Mouse (Mus musculus): Measurements from ENCODE around the gene Proz. TPM values are rescaled to one million over a fixed set of nuclear protein-coding genes. Genes with fewer than 3 reads are reported as not detected.
"Not testable (repeated sequence)": the region's sequence is repeated elsewhere in the genome, so short reads cannot be mapped to it uniquely, and the experiment has no call there.

Gene Proz
- polyA plus RNA-seq, 1 experiment from 2014 or later = 6.7 TPM

- Histone ChIP-seq H3K4me1 (replicated peaks; ENCODE audit: control insufficient read depth, insufficient read depth) (no peaks in the 10 kb centered on the region), H3K9ac (ENCODE audit: low read length) (no peak overlapping the region), H3K27me3 (ENCODE audit: control insufficient read depth, insufficient read depth, low read length) (no peaks in the 10 kb centered on the region), H3K36me3 (ENCODE audit: control insufficient read depth, insufficient read depth, low read length) (no peaks in the 10 kb centered on the region), H3K4me3 (ENCODE audit: low read depth, low read length) (no peak overlapping the region), H3K27ac (replicated peaks) (no peak overlapping the region), H3K9me3 (ENCODE audit: control insufficient read depth, low read length) (no peaks in the 10 kb centered on the region), H3K4me2 (replicated peaks; ENCODE audit: low read depth) (no peak overlapping the region)
- TF ChIP-seq CTCF (IDR thresholded peaks at IDR 0.05; ENCODE audit: low read depth) = no peak
- no peak for TF ChIP-seq EP300 (optimal IDR thresholded peaks at IDR 0.05)
- DNase-seq (ENCODE audit: low spot score) (no peak), ATAC-seq (ENCODE audit: low FRiP score, low TSS enrichment) (no peak)
- 58% methylated on average over 5 of the region's 5 CpGs for WGBS
These were observed 13.1 kb upstream of the Proz start for GRCm38 (mm10) chr8:13047652-13048051.

DNA sequence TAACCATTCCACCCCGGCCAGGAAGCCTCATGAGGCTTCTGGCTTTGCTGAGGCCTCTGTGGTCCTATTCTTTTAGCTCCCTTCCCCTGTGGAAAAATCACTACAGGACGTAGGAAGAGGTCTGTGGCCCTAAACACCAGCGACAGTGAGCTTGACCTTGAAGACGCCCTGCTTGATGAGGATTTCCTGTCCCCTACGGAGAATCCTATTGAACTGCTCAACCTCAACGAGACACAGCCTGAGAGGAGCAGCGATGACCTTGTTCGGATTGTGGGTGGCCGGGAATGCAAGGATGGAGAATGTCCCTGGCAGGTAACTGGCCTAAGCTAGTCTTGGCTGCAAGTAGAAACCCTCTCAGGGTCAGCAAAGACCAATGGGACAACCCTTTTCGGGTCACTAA lies 10.2 kb upstream of the Proz start:
- DNase-seq (ENCODE audit: low spot score) = no peak
- no peaks in the 10 kb centered on the region for H3K9me3 ChIP-seq (ENCODE audit: control insufficient read depth, low read length)
- ATAC-seq (ENCODE audit: low FRiP score, low TSS enrichment) = no peak
- no peaks in the 10 kb centered on the region for H3K36me3 ChIP-seq (ENCODE audit: control insufficient read depth, insufficient read depth, low read length)
- WGBS = 81% methylated on average over 10 of the region's 10 CpGs
- H3K27ac ChIP-seq (replicated peaks) = no peak overlapping the region
- H3K9ac ChIP-seq (ENCODE audit: low read length) = no peak overlapping the region
- TF ChIP-seq CTCF (IDR thresholded peaks at IDR 0.05; ENCODE audit: low read depth) (no peak), EP300 (optimal IDR thresholded peaks at IDR 0.05) (no peak)
- no peaks in the 10 kb centered on the region for H3K4me1 ChIP-seq (replicated peaks; ENCODE audit: control insufficient read depth, insufficient read depth)
- H3K4me3 ChIP-seq (ENCODE audit: low read depth, low read length) = no peak overlapping the region
- H3K4me2 ChIP-seq (replicated peaks; ENCODE audit: low read depth) = no peak overlapping the region
- no peaks in the 10 kb centered on the region for H3K27me3 ChIP-seq (ENCODE audit: control insufficient read depth, insufficient read depth, low read length)

DNA sequence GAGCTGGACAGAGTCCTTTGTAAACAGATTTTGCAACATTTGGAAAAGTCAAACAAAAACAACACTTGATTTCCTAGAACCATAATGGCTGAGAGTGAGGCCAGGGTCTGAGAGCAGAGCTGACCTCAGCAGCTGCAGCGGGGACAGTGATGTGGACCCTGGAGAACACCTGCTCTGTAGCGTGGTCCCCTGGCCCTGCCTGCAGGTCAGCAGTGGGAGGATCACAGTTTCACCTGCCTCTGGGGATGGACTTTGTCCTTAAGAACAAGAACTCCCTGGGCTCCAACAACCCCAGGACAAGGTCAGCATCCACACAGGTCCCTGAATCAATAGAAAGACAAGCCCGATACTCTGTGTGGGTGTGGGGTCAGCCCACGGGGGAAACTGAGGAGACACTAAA lies 3.4 kb upstream of the Proz start:
- WGBS = 64% methylated on average over 4 of the region's 4 CpGs
- H3K27me3 ChIP-seq (ENCODE audit: control insufficient read depth, insufficient read depth, low read length) = no peaks in the 10 kb centered on the region
- H3K27ac ChIP-seq (replicated peaks) = no peak overlapping the region
- H3K4me2 ChIP-seq (replicated peaks; ENCODE audit: low read depth) = no peak overlapping the region
- DNase-seq (ENCODE audit: low spot score) = no peak
- no peak overlapping the region for H3K9ac ChIP-seq (ENCODE audit: low read length)
- H3K4me1 ChIP-seq (replicated peaks; ENCODE audit: control insufficient read depth, insufficient read depth) = no peaks in the 10 kb centered on the region
- H3K36me3 ChIP-seq (ENCODE audit: control insufficient read depth, insufficient read depth, low read length) = no peaks in the 10 kb centered on the region
- no peaks in the 10 kb centered on the region for H3K9me3 ChIP-seq (ENCODE audit: control insufficient read depth, low read length)
- H3K4me3 ChIP-seq (ENCODE audit: low read depth, low read length) = no peak overlapping the region
- no peak for ATAC-seq (ENCODE audit: low FRiP score, low TSS enrichment)
- TF ChIP-seq EP300 (optimal IDR thresholded peaks at IDR 0.05) (no peak), CTCF (IDR thresholded peaks at IDR 0.05; ENCODE audit: low read depth) (no peak)

- no peak overlapping the region for H3K4me2 ChIP-seq (replicated peaks; ENCODE audit: low read depth)
These were observed 2.4 kb downstream of the Proz start for GRCm38 (mm10) chr8:13063112-13063511.

DNA sequence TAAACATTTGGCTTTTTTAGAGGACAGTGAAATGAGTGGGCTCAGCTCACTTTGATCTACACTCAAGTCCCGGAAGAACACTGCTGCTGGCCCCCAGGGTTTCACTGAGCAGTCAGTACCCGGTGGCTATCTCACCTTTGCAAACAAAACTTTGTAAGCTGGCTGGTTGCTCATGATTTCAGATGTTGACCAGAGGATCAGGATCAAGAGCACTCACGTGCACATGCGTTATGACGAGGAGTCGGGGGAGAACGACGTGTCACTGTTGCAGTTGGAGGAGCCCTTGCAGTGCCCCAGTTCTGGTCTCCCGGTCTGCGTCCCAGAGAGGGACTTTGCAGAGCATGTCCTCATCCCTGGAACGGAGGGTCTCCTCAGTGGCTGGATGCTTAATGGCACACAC lies 12.5 kb downstream of the Proz start:
- no peaks in the 10 kb centered on the region for H3K9me3 ChIP-seq (ENCODE audit: control insufficient read depth, low read length)
- H3K27ac ChIP-seq (replicated peaks) = no peak overlapping the region
- no peaks in the 10 kb centered on the region for H3K27me3 ChIP-seq (ENCODE audit: control insufficient read depth, insufficient read depth, low read length)
- H3K4me3 ChIP-seq (ENCODE audit: low read depth, low read length) = no peak overlapping the region
- ATAC-seq (ENCODE audit: low FRiP score, low TSS enrichment) = peak; percentile 79
- no peaks in the 10 kb centered on the region for H3K4me1 ChIP-seq (replicated peaks; ENCODE audit: control insufficient read depth, insufficient read depth)
- no peak overlapping the region for H3K9ac ChIP-seq (ENCODE audit: low read length)
- TF ChIP-seq EP300 (optimal IDR thresholded peaks at IDR 0.05) (no peak), CTCF (IDR thresholded peaks at IDR 0.05; ENCODE audit: low read depth) (no peak)
- DNase-seq (ENCODE audit: low spot score) = peak; percentile 52
- no peak overlapping the region for H3K4me2 ChIP-seq (replicated peaks; ENCODE audit: low read depth)
- H3K36me3 ChIP-seq (ENCODE audit: control insufficient read depth, insufficient read depth, low read length) = peaks cover 19% of the 10 kb centered on the region
- WGBS = 65% methylated on average over 11 of the region's 11 CpGs

More at GRCm38 (mm10) chr8:13063112-13063511, 2.4 kb downstream of the Proz start:
- DNase-seq (ENCODE audit: low spot score) (peak; percentile 74), ATAC-seq (ENCODE audit: low FRiP score, low TSS enrichment) (peak; percentile 83)
- H3K4me1 ChIP-seq (replicated peaks; ENCODE audit: control insufficient read depth, insufficient read depth) = no peaks in the 10 kb centered on the region
- H3K9me3 ChIP-seq (ENCODE audit: control insufficient read depth, low read length) = no peaks in the 10 kb centered on the region
- H3K36me3 ChIP-seq (ENCODE audit: control insufficient read depth, insufficient read depth, low read length) = no peaks in the 10 kb centered on the region
- H3K27ac ChIP-seq (replicated peaks) = peak overlapping the region; percentile 63; the same call in 1 of the 2 replicates
- no peak overlapping the region for H3K9ac ChIP-seq (ENCODE audit: low read length)
- no peaks in the 10 kb centered on the region for H3K27me3 ChIP-seq (ENCODE audit: control insufficient read depth, insufficient read depth, low read length)
- WGBS = 48% methylated on average over 16 of the region's 16 CpGs
- H3K4me3 ChIP-seq (ENCODE audit: low read depth, low read length) = no peak overlapping the region
- TF ChIP-seq CTCF (IDR thresholded peaks at IDR 0.05; ENCODE audit: low read depth) (no peak), EP300 (optimal IDR thresholded peaks at IDR 0.05) (no peak)

DNA sequence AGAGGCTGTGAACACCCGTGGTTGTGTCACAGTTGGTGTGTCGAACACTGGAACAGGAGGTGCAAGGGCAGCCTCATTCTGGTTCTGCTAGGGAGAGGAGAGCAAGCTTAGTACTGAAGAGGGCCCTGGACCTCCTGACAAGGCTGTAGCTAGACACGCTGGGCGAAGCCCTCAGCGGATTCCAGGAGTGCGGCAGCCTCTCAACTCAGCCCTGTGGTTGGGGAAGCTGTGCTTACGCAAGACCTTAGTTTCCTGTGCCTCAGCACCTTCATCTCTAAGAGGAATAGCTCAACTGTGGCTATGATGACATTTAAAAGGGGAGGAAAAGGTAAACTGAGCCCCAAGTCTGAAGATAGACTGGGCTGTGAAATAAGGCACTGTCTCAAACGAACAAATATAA lies 14.3 kb downstream of the Proz start:
- no peaks in the 10 kb centered on the region for H3K9me3 ChIP-seq (ENCODE audit: control insufficient read depth, low read length)
- H3K4me2 ChIP-seq (replicated peaks; ENCODE audit: low read depth) = no peak overlapping the region
- DNase-seq (ENCODE audit: low spot score) = no peak
- TF ChIP-seq EP300 (optimal IDR thresholded peaks at IDR 0.05) = no peak
- TF ChIP-seq CTCF (IDR thresholded peaks at IDR 0.05; ENCODE audit: low read depth) = no peak
- H3K4me3 ChIP-seq (ENCODE audit: low read depth, low read length) = no peak overlapping the region
- no peak overlapping the region for H3K27ac ChIP-seq (replicated peaks)
- H3K9ac ChIP-seq (ENCODE audit: low read length) = no peak overlapping the region
- H3K27me3 ChIP-seq (ENCODE audit: control insufficient read depth, insufficient read depth, low read length) = no peaks in the 10 kb centered on the region
- H3K36me3 ChIP-seq (ENCODE audit: control insufficient read depth, insufficient read depth, low read length) = peaks cover 31% of the 10 kb centered on the region
- 92% methylated on average over 8 of the region's 8 CpGs for WGBS
- H3K4me1 ChIP-seq (replicated peaks; ENCODE audit: control insufficient read depth, insufficient read depth) = no peaks in the 10 kb centered on the region
- ATAC-seq (ENCODE audit: low FRiP score, low TSS enrichment) = no peak

- not testable (repeated sequence) for H3K9me3 ChIP-seq (ENCODE audit: control insufficient read depth, low read length); H3K27ac ChIP-seq (replicated peaks); H3K9ac ChIP-seq (ENCODE audit: low read length); DNase-seq (ENCODE audit: low spot score); H3K4me2 ChIP-seq (replicated peaks; ENCODE audit: low read depth); H3K4me3 ChIP-seq (ENCODE audit: low read depth, low read length); ATAC-seq (ENCODE audit: low FRiP score, low TSS enrichment); H3K27me3 ChIP-seq (ENCODE audit: control insufficient read depth, insufficient read depth, low read length); H3K4me1 ChIP-seq (replicated peaks; ENCODE audit: control insufficient read depth, insufficient read depth)
- peaks cover 31% of the 10 kb centered on the region for H3K36me3 ChIP-seq (ENCODE audit: control insufficient read depth, insufficient read depth, low read length)
- WGBS = 86% methylated on average over 1 of the region's 1 CpGs
These were observed 14.9 kb downstream of the Proz start for GRCm38 (mm10) chr8:13075579-13075978.
